Mouse (Mus musculus) adrenal gland, adult 2 months (tissue): ENCODE measurements around the gene Spa17. TPM values are rescaled to one million over a fixed set of nuclear protein-coding genes. Genes with fewer than 3 reads are reported as not detected.

Experiments
- DNase-seq: peaks from one replicate; pipeline ENCODE4 v3.0.0; 2021
- long read RNA-seq: library from polyadenylated mRNA; stranded (forward); transcript quantifications from one replicate; pipeline ENCODE4 v2.0.0, GENCODE M21; 2021
- polyA plus RNA-seq: library from polyadenylated mRNA; depleted of rRNA; stranded (reverse); fragments of >200 nt; gene quantifications from 2 replicates; pipeline ENCODE4 v1.2.3, GENCODE M21; 2012; rRNA removed
- total RNA-seq, 2 experiments: library from RNA; stranded (reverse); gene quantifications; 2 replicates each; pipeline ENCODE4 v1.2.3; 2021

Gene Spa17
- 1 to 10 TPM; 3.2 to 4.0 TPM for total RNA-seq
- 0.51 and 1.3 TPM in 2 replicates for polyA plus RNA-seq
- long read RNA-seq, partial matches to known transcripts = 0 of 3 reads
- long read RNA-seq, other reads (novel, unspliced or antisense) = 1 of 3 reads

DNA sequence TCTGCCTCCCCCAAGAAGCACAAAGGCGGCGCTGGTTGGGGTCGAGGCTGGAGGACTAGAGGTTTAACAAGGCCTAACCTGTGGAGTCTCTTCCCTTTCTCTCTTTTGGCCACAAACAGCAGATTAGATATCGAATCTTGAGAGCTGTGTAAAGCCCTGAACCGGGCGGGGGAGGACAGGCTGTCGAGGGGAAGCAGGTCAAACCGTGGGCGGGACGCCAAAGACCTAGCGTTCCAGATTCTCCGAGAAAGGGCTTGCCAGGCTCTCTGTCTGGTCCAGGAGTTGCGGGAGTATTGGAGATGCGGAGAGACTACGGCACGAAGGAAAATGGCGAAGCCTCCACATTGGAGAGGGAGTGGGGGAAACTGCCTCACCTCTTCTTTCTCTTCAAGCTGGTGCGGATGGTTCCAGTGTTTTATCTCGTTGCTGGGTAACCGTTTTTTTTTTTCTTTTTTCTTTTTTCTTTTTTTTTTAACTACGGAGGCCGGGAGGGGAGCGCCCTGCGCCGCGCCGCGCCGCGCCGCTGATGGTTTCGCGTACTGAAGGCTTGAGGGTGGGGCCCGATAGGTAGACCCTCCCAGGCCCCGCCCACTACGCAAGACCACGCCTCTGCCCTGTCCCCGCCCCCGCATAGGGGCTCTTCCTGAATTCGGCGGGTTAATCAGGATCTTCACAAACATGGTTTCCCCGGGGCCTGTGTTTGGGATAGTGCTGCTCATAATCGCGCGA lies at the start of gene Spa17:
TSS of gene Spa17 (minus strand) at position 541 of the 729 bp plus-strand sequence.
- DNase-seq = peak; percentile 95

DNA sequence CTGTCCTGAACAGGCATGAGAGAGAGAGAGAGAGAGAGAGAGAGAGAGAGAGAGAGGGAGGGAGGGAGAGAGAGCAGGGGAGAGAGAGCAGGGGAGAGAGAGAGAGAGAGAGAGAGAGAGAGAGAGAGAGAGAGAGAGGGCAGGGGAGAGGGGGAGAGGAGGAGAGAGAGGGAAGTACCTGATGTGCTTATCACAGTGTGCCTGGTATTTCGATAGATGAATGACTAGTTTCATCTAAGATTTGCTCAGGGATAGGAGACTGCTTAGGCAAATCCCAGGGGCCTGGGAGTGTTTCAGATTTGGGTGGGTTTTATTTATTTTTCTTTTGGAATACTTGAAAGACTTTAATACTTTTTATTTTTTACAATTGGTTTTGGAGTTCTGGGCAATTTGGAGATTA lies 49.7 kb upstream of the Spa17 start:
- no peak for DNase-seq

DNA sequence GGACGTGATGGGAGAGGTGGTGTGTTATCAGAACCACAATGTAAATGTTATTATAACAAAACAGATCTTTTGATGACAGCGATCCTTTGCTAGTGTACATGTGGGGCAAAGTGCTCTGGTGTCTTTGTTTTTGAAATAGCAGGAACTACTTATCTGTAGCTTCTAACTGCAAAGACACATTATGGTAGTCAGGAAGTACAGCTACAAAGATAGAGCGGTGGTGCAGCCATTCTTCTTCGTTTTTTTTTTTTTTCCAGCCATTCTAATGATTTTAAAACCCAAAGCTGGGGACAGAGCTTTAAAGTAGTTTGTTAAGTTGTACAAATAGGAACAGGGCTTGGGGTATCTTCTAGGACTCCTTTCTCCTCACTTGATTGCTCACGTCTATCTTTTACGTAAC lies 45.9 kb upstream of the Spa17 start:
- no peak for DNase-seq

DNA sequence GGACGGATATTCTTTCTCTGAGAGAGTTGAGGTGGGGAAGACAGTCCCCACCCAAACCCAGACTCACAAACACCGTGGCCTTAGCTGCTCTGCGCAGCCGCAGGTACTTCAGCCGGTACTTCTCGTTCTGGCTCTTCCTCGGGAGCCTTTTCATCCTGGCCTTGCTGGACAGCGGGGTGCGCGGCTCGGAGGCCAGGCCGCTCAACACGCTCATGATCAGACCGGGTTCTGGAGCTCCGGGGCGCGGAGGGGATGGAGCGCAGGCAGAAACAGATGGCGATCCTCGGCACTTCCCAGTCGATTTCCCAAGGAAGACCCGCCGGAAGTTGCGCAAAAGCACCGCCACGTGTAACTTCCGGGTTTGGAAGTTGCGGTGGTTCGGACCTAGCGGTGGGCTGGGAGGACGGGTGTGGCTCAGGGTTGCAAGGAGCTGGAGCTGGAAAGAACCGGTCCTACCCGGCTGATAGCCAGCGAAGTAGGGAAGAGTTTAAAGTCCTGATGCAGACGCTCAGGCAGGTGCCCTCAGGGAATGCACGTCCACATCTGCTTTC lies 43.5 kb upstream of the Spa17 start, which contains the start of gene Tbrg1:
TSS of gene Tbrg1 (minus strand) at position 382 of the 551 bp plus-strand sequence.
- peak; percentile 91 for DNase-seq

DNA sequence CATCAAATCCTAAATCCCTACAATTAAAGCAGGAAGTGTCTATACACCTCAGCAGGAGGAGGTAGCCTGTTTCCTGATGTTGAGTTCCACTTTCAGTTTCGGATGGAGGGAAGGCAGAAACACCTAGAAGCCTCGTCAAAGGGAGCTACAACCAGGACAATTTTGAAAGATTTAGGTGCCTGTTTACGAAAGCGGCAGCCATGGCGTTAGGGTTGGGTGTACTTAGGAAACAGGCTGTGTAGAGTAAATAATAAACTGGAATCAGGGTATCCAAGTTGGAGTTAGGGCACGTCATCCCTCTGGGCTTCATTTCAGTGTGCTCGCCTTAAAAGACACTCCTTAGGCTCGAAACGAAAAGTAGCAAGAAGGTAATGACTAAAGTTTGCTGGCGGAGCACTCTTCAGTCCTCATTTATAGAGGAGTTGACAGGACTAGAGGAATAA lies 42.9 kb upstream of the Spa17 start:
- DNase-seq = no peak

DNA sequence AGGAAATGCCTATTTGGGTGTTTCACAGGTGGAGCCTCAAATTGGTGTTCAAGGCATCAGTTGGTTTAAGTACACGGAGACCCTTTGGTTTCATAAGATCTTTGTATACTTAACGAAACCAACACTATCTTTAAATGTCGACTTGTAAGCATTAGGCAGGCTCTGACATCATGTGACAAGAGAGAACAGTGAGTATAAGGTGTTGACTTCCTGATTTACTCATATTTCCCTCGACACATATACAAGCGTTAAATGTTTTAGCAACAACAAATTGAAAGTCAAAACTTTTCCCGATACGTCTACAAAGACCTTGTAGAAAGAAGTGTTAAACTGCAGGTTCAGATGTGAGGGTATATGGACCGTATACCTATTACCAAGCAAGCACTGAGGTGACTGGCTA lies 42.4 kb upstream of the Spa17 start:
- DNase-seq = no peak

DNA sequence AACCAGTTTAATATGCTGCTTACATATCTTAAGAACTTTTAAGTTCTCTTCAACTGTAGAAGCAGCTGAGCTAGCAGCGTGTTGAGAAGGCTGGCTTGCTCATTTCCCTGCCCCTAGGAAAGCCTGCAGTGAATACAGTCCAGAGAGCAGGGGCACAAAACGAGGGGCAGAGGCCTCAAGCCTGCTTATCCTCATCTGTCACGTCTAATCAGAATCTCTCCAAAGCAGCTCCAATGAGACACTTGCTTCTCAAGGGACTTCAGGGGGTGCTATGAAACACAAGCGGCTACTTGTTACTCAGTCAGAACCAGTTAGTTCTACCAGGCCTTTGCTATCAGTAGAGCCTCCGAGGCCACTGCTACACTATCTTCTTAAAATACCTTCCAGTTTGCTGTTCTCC lies 40.3 kb upstream of the Spa17 start:
- no peak for DNase-seq

DNA sequence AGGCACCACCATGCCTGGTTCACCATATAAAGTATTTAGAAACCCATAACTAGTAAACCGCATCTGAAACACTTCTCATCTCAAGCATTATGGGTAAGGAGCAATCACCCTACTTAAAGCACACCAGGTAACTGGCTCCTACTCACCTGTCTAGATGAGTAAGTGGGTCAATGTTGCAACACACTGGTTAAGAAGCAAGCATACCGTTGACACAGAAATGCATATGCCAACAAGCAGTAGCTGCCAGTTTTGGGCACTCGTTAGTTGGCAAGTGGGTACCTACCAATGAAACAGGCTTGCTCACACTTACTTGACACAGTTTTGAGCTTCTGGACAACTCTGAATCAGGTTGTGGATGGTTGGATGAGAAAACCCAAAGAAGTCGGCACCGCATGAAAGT lies 37.1 kb upstream of the Spa17 start:
- no peak for DNase-seq

DNA sequence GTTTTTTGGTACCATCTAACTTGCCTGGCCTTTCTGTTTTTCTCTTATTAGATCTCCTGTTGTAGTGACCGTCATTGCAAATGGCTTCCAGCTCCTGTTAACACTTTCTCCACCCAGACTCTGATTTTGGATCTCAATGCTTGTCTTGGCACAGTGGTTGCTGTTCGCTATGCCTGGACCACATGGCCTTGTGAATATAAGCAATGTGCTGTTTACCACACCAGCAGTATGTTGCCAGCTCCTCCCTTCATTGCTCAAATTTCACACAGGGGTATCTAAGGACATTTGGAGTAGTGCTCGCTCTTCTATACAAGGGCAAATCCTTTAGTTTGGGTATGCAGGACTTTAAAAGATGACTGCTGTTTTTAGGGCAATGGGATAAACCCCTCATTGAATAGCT lies 32.7 kb upstream of the Spa17 start:
- DNase-seq = peak; percentile 18

DNA sequence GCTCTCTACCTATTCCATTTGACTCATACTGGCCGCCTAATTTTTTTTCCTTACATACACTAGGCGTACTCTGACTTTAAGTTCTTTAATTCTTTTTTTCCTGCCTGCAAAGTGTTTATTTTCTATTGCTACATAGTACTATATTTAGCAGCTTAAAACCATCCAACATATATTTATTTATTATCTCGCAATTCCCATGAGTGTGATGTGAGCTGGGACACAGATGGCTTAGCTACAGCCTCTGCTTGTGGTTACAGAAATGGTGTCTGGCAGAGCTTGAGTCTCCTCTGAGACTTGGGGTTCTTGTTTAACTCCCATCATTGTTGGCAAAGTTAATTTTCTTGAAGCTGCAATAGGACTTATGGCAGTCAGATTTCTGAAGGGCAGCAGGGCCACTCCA lies 25.2 kb upstream of the Spa17 start:
- no peak for DNase-seq

DNA sequence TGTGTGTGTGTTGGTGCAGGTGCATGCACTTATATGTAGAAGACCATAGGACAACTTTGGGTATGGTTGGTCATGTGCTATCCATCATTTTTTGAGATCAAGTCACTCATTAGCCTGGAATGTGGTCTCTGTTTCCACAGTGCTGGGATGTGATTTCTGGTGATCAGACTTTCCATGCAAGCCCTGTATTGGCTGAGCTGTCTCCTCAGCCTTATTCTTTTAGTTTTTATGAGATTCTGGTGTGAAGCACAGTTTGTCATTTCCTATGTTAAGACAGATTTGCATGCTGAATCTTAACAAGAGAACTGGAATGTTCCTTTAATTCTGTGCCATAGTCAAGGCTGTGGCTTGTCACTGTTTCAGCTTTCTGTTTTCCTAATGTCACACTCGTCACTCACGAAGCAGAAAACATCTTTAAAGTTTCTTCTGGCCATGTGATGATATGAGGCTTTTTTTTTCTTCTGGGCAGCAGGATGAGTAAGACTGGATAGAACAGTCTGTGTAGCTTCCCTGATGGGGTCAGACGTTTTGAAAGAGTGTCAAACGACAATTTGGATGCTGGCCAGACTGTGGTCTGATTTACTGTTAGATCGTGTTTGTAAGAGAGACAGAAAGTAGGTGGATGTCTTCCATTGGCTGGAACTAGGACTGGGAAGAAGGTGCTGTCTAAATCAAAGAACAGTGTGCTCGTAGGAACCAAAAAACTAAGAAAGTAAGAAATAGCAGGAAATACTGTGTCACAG lies 23.4 kb upstream of the Spa17 start:
- DNase-seq = peak; percentile 51

DNA sequence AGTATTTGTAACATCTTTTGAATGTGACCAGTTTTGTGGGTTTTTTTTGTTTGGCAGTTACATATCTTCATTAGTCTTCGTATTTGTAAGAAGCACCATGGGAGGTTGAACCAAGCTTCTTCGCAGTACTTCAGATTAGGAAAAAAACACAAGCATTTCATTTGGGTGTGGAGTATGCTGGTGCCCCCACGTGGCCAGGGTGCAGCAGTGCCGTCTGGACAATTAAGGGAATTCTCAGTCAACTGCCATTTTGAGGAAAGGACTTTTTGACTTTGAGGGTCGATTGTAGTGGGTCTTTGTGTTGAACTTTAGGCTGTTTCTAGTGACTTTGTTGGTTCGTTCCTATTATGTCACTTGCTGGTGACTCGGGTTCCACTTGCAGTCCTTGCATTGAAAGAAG lies 22.8 kb upstream of the Spa17 start:
- DNase-seq = peak; percentile 54

DNA sequence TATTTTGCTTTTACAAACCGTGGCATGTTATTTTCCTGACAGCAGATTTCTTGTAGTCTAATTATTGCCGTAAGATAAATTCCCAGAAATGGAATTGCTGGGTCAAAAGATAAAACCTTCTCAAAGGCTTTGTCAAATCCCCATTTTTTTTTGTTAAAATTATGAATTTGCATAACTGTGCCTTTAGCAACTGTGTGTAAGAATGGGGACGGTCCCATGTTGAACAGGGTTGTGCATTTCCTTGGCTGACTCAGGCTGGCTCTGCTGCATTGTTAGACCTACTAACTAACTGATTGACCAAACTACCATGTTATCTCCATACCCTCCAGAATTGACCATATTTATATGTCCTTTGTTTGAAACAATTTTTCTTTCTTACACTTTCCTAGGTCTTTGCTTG lies 20.7 kb upstream of the Spa17 start:
- DNase-seq = no peak

DNA sequence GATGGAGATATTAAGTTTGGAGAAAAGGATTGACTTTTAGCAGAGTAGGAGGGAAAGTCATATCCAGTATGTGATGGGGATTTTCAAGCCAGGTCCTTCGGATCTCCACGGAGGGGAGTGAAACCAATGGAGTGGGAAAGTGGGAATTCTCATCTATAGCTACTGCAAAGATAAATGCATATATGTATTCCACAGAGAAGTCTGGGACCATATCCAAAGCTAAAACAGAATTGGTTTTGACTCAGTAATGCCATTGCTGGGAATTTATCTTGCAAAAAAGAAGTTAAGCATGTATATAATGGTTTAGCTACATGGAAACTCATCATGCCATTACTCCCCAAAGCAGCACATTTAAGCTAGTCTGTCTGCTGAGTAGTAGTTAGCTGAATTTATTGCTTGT lies 18.8 kb upstream of the Spa17 start:
- no peak for DNase-seq

DNA sequence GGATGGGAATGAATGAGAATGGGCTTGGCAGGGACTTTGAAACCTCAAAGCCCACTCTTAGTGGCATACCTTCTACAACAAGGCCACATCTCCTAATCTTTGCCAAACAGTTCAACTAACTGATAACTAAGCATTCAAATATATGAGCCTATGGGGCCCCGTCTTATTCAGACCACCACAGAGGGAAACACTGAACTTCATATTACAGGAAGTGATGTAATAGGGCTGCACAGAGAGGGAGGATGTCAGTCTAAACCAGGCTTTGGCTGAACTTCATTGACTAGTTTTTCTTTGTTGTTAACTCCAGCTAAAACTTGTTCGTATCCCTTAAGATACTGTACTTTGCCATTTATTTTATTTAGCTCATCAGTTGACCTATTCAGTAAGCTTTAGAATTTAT lies 16.4 kb upstream of the Spa17 start:
- no peak for DNase-seq

DNA sequence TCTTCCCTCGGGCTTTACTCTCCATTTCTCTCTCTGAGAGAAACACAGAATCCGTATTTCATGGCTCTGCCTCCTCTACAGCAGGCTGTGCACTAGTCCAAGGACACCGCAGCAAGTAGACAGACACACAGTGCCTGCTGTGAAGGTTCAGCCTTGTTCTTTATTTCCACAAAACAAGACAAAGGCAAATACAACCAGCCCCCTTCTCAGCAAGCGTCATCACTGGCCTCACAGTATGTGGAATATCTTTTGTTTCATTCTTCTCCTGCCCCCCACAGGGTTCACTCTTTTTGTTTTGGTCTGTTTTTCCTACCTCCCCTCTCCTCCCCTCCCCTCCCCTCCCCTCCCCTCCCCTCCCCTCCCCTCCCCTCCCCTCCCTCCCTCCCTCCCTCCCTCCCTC lies 15.1 kb upstream of the Spa17 start:
- no peak for DNase-seq

DNA sequence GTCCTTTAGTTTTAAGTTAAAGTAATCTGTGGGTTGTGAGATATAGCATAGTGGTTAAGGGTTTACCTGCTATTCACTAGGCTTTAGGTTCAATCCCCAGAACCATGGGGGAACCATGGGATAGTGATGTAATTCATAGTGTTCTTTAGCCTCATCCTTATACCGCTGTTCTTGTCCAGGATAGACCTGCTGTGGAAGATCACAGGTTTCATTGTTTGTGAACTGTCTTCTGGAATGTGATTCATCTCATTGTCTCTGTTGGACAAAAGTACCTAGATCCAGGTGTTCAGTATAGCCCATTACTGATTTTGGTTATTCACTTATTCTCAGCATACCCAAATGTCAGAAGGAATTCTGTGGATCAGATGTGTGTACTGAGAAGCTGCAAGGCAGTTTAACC lies 13.7 kb upstream of the Spa17 start:
- no peak for DNase-seq

DNA sequence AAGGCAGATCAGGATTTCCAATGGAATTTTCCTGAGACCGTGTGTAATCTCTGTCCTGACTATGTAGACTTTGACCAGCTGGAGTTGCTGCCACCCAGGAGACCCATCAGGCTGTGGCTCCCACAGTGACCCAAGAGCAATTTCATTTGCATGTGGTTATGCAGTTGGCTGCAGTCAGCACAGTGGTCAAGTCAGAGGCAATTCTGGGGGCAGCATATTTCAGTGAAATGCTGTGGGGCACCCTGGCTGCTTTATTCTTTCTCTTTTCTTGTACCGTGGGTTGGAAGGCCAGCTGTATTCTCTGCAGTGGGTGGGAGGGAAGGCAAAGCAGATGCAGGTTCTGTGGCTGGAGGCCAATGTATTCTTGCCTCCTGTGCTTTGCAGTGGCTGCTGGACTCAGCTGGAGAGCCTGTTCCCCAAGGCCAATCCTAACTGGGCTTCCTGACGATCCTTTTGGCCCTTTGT lies 12.6 kb upstream of the Spa17 start:
- DNase-seq = no peak

DNA sequence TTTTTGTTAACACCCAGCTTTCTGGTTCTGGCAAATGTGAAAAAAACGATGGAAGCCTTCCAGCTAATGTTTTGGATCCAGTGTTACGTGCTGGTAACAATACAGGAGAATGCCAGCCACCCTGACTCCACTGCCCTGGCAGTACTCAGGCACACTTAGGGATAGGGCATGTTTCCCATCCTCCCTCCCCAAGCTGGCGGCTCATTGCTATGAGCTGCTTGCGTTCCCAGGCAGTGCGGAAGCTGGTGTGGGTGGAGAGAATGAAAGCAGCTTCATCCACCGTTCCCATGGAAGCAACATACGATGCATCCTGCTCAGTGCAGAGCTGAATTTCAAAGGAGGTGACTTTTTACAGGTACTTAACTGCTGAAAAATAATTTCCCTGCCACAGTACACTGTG lies 12.1 kb upstream of the Spa17 start:
- DNase-seq = peak; percentile 10

DNA sequence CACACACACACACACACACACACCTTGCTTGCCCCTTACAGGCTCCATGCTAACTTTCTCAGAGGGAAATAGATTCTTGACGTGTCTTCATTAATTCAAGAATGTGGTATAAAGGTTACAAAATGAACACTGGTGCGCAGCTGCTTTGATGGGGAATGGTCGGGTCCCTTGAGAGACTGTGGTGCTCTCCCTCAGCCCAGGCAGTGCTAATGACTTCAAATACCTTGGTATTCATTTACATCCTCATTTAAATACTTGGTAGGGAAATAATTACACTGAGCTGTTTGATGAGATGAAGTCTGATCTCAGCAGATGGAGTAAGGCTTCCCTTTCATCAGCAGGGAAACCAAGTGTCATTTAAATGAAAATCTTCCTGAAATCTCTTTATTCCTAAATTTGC lies 11.6 kb upstream of the Spa17 start:
- no peak for DNase-seq

DNA sequence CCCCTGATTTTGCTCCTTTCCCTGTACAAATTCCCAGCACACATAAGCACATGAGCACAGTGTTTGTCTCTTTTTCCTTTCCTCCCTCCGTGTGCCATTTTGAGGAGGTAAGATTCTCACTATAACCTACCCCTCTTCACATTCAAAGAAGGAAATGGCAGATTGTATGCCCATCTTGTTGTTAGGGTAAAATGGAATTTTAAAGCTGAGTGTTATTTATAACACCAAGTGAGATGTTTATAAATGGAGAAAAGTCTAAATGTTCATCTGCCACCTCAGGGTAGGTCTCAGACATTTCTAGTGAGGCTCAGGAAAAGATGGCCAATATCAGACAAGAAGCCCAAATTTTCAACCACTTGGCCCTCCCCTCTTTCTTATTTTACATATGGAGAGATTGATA lies 11.0 kb upstream of the Spa17 start:
- DNase-seq = no peak

DNA sequence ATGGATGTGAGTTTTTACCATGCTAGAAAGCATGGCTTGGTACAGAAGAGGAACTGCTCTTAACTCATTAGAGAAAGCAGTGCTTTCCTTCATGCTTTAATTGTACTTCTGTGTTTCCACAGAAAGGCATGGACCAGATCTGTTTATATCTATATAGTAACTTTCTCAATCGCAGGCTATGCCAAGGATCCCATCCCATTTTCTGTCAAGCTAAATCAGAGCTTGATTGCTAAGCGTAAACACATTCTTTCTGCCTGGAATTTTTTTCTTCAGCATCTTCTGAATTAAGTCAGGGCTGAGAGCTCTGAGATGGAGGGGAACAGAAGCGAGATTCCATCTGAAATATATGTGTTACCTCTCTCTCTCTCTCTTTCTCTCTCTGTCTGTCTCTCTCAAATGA lies 10.5 kb upstream of the Spa17 start:
- DNase-seq = no peak

DNA sequence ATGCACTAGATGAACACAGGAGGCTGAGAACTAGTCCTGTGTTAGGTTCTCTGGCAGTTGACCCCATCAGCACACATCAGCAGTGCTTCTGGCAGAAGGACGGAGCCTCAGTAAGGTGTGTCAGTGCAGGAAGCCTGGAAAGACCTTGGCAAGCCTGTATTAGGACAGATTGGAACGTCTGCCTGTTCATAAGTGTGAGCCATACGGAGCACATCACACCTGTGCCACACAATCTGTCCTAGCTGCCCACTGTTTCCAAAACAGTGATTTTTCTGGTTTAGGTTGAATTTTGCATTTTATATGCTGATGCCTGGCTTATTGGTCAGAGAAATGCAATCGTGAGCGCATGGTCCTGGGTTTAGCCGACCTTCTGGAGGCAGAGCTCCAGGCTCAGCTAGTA lies 7.8 kb upstream of the Spa17 start:
- DNase-seq = no peak
